Mouse (Mus musculus): ENCODE measurements around the gene Mapk8ip3. TPM values are rescaled to one million over a fixed set of nuclear protein-coding genes. Genes with fewer than 3 reads are reported as not detected.

The Mapk8ip3 gene
- total RNA-seq, 2 experiments from 2014 or later, result 21.7 to 25.2 TPM

- ATAC-seq (replicated peaks; ENCODE audit: poor library complexity), result peak; percentile 93
Observed at GRCm38 (mm10) chr17:24902671-24903474, 33.9 kb downstream of the Mapk8ip3 start.

DNA sequence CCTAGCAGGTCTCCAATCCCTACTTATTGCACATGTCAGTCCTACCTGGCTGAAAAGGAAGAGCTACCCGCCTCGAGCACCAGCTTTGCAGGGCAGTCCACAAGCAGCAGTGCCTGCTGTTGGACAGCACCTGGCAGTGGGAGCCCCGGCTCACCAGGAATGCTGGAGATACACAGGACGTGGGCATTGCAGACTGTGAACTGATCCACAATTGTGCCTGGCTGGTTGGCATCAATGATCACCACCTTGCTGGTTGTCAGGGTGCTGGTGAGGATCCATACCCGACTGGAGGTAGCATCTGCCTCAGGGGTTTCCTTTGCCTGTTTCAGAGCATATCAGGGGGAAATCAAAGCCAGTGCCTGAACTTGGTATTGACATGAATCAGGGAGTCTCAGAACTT is 34.7 kb downstream of the Mapk8ip3 start:
- no peak for ATAC-seq (replicated peaks; ENCODE audit: poor library complexity)

DNA sequence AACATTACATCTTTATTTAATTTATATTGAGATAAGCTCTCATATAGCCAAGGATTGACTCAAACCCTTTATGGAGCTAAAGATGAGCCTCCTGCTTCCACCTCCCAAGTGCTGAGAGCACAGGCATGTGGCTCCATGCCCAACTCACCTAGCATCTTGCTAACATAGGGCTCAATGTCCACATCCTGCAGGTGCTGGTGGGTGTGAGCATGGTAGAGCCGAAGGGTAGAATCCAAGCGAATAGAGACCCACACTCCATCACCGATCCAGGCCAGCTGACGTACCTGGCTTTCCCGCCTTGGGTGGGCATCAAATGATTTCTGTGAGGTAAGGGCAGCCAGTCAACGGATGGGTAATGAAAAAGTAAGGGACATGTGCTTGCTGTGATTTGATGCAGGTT is 36.8 kb downstream of the Mapk8ip3 start:
- no peak for ATAC-seq (replicated peaks; ENCODE audit: poor library complexity)

DNA sequence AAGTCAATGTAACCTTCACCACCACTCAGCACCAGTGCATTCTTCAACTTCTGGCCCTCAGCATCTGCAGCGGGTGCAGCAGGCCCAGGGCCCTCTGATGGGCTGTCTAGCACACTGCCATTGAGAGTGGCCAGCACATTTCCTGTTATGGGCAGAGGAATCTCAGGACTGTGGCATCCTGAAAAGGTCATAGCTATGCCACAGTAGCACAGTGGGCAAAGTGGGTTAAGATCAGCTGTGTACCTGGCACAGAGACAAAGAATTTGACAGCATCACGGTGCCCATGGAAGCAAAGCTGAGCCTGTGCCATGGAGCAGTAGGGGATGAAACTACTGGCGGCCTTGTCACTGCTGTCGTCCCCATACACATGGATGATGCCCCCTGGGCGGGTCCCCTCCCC is 37.6 kb downstream of the Mapk8ip3 start:
- no peak for ATAC-seq (replicated peaks; ENCODE audit: poor library complexity)

DNA sequence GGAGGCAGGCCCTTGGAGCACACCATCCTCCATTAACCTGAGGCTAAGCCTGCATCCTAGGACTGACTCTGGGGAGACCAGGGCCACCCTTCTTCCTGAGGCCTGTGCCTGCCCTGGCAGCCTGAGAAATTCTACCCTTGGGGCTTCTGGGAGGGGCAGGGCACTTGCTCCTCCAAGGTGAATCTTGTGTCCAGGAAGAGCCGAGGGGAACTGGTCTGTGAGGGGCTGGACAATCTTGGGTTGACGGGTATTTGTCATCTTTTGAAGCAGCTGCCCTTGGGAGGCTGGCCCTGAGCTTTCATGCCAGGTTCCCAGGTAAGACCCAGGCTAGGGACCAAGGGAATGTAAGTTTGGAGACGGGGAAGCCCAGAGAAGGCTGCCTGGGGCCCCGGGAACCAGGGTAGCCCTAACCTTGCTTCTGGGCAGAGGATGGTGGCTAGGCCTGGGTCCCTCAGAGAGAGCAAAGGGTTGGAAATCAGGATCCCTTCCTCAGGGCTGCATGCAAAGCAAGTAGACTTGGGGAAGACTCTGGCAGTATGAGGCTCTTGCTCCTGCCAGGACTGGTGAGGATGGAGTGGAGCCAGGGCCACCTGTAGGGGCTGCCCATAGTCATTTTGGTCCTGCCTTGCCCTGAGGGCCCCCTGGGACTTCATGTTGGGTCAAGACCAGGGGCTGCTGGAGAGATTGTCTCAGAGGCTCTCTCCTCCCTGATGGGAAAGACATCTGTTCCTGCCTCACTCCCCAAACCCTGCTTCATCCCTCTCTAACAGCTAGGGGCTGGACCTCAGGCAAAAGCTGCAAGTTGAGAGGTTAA is 38.5 kb downstream of the Mapk8ip3 start:
- no peak for ATAC-seq (replicated peaks; ENCODE audit: poor library complexity)

- ATAC-seq (replicated peaks; ENCODE audit: poor library complexity), result no peak
Observed at GRCm38 (mm10) chr17:24897600-24897999, 39.2 kb downstream of the Mapk8ip3 start.

- no peak for ATAC-seq (replicated peaks; ENCODE audit: poor library complexity)
Observed at GRCm38 (mm10) chr17:24896993-24897269, 39.8 kb downstream of the Mapk8ip3 start.

DNA sequence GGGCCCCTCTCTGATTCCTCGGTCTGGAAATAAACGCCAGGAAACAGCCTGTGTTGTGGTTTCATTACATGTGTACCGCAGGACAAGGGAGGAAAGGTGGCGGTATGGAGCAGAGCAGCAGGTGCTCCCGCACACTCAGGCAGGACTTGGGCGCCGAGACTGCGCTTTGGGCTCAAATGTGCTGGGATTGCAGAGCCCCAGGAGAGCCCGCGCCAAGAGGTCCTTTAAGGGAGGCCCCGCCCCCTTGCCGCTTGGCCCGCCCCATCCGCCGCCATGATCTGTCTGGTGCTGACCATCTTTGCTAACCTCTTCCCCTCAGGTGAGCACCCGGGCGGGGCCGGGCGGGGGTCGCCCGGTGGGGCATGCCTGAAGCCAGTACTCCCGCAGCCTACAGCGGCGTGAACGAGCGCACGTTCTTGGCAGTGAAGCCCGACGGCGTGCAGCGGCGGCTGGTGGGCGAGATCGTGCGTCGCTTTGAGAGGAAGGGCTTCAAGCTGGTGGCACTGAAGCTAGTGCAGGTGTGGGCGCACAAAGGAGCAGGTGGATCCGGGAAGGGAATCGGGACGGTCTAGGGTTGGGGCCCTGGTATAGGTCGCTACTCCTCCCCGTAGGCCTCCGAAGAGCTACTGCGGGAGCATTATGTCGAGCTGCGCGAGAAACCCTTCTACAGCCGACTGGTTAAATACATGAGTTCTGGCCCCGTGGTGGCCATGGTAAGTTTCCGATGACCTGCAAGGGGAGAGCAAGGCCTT is 40.4 kb downstream of the Mapk8ip3 start, which contains the start of gene Nme3:
Nme3 (plus strand) TSS at position 260 of the 752 bp plus-strand sequence.
- peak; percentile 59 for ATAC-seq (replicated peaks; ENCODE audit: poor library complexity)

DNA sequence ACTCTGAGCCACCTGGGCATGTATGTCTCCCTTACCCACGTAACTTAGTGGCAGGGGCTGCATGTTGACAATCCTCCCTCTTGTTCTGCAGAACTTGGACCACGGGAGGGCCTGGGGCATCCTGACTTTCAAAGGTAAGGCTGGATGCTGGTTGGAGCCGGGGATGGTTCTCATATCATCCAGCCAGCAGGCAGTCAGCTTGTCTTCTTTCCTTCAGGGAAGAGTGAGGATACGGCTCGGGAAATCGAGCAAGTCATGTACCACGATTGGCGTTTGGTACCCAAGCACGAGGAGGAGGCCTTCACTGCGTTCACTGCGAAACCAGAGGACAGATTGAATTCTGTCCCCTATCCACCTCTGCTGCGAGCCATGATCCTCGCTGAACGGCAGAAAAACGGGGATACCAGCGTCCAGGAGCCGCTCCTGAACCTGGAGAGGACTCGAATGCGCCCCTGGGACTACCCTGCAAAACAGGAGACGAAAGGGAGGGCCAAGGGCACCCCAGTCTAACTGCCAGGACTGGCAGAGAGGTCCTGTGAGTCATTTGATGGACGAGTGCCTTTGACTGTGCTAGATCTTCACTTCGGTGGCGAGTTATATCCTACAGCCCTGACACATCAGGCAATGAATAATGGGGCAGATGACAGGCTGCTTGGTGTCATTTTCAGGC is 41.1 kb downstream of the Mapk8ip3 start:
- no peak for ATAC-seq (replicated peaks; ENCODE audit: poor library complexity)

GRCm38 (mm10) chr17:24894995-24895547 is 41.7 kb downstream of the Mapk8ip3 start, which contains the start of the genes Eme2 and Mrps34:
TSS of gene Eme2 (minus strand) at chr17:24895087.
TSS of gene Mrps34 (plus strand) at chr17:24895116.
- ATAC-seq (replicated peaks; ENCODE audit: poor library complexity), result peak; percentile 72

- ATAC-seq (replicated peaks; ENCODE audit: poor library complexity), result peak; percentile 21; the same call in 1 of the 2 replicates
Observed at GRCm38 (mm10) chr17:24894061-24894994, 42.4 kb downstream of the Mapk8ip3 start.

DNA sequence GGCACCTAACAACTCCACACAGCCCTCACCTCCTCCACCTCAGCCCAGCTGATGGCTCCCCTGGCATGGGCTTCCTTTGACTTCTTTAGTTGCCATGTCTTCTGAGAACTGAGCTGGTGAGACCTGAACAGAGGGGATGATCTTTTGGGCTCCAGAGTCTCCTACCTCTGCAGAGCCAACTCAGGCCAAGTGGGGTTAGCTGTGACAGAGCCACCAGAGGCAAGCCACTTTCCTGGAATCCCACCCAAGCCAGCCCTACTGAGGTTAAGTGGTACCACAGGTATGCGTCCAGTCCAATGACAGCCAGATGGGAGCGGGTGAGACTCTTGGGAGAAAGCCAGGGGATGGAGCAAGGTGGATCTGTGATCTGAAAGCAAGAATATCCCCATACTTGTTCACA is 43.5 kb downstream of the Mapk8ip3 start:
- no peak for ATAC-seq (replicated peaks; ENCODE audit: poor library complexity)

- ATAC-seq (replicated peaks; ENCODE audit: poor library complexity), result no peak
Observed at GRCm38 (mm10) chr17:24892785-24893184, 44.0 kb downstream of the Mapk8ip3 start.

- ATAC-seq (replicated peaks; ENCODE audit: poor library complexity), result no peak
Observed at GRCm38 (mm10) chr17:24891321-24891720, 45.5 kb downstream of the Mapk8ip3 start.

DNA sequence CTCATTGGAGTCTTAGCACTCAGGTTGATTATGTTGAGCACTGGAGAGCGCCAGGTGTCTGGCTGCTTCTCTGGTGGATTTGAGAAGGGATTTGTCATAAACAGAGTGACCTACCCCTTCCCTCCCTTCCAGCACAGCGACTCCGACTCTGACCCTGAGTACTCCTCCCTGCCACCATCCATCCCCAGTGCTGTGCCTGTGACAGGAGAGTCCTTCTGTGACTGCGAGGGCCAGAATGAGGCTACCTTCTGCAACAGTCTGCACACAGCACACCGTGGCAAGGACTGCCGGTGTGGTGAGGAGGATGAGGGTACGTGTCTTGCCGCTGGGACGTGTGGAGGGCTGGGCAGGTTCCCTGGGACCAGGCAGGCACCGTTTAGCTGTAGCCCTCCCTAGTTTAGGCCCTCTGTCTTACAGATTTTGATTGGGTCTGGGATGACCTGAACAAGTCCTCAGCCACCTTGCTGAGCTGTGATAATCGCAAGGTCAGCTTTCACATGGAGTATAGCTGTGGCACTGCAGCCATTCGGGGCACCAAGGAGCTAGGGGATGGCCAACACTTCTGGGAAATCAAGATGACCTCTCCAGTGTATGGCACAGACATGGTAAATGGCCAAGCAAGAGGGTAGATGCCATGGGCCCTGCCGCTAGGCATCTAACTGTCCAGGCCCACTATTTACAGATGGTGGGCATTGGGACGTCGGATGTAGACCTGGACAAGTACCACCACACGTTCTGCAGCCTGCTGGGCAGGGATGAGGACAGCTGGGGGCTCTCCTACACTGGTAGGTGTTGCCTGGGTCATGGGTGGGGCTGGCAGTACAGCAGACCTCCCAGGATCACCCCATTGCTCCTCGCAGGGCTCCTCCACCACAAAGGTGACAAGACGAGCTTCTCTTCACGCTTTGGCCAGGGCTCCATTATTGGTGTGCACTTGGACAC is 46.4 kb downstream of the Mapk8ip3 start:
- ATAC-seq (replicated peaks; ENCODE audit: poor library complexity), result no peak

- ATAC-seq (replicated peaks; ENCODE audit: poor library complexity), result no peak
Observed at GRCm38 (mm10) chr17:24888862-24889261, 47.9 kb downstream of the Mapk8ip3 start.

DNA sequence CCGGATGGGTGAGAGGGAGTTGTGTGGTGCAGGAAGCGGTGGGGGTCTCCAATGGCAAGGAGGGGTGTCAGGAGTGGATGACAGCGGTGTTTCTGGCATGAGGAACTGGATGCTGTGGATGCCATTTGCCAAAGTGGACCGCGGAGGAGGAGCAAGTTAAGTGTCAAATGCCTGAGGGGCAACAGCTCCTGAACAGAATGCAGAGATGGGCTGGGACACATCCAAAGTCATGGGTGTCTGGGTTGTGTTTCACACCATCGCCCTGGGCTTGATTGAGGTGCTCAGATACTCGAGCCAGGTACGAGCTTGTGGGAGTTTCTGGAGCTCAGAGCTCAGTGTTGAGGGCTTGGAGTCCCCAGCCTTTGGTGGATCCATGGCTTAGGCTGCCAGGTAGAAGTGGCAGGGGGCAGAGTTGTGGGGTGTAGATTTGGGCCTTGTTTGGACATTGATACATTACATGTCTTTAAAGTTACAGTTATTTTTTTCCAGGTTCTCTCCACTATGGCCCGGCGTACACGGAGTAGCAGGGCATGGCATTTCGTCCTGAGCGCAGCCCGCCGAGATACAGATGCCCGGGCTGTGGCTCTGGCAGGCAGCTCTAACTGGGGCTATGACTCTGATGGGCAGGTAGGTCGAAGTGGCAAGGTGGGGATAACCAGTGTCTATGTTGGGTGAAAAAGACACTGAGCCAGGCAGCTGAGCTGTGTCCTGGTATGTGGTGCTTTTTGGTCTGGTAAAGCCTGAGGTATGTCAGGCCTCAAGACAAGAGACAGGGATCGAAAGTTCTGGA is 49.3 kb downstream of the Mapk8ip3 start:
- ATAC-seq (replicated peaks; ENCODE audit: poor library complexity), result no peak

- no peak for ATAC-seq (replicated peaks; ENCODE audit: poor library complexity)
Observed at GRCm38 (mm10) chr17:24886932-24887271, 49.9 kb downstream of the Mapk8ip3 start.

All from megakaryocyte progenitor cell, adult 5-6 weeks (primary cell).